Mouse (Mus musculus): ENCODE measurements around the gene Eps8l2. TPM values are rescaled to one million over a fixed set of nuclear protein-coding genes. Genes with fewer than 3 reads are reported as not detected.

Eps8l2 gene
- total RNA-seq, 2 experiments from 2014 or later: 3.6 to 5.3 TPM

DNA sequence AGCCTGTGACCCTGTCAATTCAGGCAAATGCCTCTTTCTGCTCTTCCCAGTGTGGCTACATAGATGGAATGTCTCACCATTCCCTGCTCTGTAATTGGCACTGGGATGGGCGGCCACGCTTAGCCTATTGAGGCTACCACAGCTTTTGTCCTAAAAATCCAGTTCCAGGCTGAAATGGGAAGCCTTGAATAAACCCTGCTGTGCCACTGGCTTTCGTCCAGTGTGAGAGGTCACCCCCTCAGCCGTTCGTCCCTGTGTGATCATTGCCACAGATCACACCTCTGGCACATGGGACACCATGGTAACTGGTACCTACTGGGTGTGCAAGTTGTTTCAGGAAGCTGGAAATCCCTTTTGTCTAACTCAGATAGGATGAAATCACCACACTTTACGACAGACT, 34.9 kb downstream of the Eps8l2 start:
- TF ChIP-seq CTCF (IDR thresholded peaks at IDR 0.05): no peak
- intact Hi-C loops (cut with DNase I): no loop called here
- Histone ChIP-seq H3K4me3 (no peak overlapping the region), H3K27ac (no peak overlapping the region)
- no peak for DNase-seq (ENCODE audit: extremely low spot score in 1 of 2, low spot score in 2 of 2)

DNA sequence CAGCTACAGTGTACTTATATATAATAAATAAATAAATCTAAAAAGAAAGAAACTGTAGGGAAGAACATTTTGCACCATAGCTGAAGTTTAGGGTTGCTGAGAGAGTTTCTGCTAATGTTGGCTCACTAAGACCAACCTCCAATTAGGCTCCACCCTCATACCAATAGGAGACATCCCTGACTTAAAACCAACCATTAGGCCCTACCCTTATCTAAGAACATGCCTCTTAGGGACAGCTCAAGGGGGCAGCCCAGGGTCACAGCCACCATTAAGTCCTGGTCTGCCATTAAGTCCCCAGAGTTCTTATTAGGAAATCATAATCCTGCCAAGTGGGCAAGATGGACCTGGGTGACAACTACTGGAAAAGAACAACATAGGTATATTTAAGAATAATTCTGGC, 35.7 kb downstream of the Eps8l2 start:
- TF ChIP-seq CTCF (IDR thresholded peaks at IDR 0.05): no peak
- Histone ChIP-seq H3K27ac (no peak overlapping the region), H3K4me3 (no peak overlapping the region)
- intact Hi-C loops (cut with DNase I): no loop called here
- DNase-seq (ENCODE audit: extremely low spot score in 1 of 2, low spot score in 2 of 2): no peak

DNA sequence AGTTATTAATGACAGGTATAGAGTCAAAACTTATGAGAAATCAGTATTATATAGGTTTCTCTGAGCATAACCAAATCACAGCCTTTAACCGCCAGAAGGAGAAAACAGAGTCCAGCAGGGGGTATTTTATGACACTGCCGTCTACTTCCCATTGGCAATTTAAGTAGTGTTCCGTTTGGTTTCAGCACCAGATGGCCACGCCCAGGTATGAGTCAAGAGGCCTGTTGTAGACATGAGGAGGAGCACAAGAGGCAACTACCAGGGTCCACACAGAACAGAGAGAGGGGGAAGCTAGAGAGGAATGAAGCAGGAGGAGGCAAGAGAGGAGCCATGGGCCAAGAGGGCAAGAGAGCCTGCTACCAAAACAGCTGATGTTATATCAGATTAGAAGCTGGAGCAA, 40.9 kb downstream of the Eps8l2 start:
- intact Hi-C loops (cut with DNase I): no loop called here
- no peak for DNase-seq (ENCODE audit: extremely low spot score in 1 of 2, low spot score in 2 of 2)
- Histone ChIP-seq H3K27ac (no peak overlapping the region), H3K4me3 (no peak overlapping the region)
- TF ChIP-seq CTCF (IDR thresholded peaks at IDR 0.05): no peak

DNA sequence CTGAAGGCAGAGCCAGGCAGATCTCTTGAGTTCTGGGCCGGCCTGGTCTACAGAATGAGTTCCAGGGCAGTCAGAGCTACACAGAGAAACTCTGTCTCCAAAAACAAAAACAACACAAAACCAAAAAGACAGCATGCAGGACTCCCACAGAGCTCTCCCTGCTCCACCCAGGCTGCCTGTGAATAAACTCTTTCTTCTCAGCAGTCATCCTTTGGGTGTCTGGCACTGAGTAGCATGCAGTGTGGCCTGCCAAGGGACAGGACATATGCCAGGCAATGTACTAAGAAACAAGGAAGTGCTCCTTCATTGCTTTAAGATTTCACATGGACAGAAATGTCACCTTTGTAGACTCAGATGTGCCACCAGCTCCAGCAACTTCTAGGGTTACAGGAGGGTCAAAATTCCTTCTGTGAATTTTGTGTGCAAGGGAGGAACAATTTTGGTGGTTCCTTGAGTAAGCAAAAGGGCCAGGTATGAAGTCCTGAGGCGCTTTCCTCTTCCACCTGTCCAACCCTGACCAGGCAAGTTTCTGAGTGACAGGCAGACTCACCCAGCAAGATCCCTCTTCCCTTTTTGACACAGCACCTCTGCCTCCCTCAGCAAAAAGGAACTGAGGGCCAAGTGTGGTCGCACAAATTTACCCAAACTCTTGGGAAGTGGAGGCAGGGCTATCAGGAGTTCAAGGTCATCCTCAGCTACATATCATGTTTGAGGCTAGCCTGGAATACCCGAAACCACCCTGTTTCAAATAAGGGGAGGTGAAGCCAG, 42.6 kb downstream of the Eps8l2 start:
- DNase-seq (ENCODE audit: extremely low spot score in 1 of 2, low spot score in 2 of 2): no peak
- TF ChIP-seq CTCF (IDR thresholded peaks at IDR 0.05): no peak
- Histone ChIP-seq H3K4me3 (no peak overlapping the region), H3K27ac (peak overlapping the region; percentile 32; the same call in 1 of the 2 replicates)
- intact Hi-C loops (cut with DNase I): no loop called here

DNA sequence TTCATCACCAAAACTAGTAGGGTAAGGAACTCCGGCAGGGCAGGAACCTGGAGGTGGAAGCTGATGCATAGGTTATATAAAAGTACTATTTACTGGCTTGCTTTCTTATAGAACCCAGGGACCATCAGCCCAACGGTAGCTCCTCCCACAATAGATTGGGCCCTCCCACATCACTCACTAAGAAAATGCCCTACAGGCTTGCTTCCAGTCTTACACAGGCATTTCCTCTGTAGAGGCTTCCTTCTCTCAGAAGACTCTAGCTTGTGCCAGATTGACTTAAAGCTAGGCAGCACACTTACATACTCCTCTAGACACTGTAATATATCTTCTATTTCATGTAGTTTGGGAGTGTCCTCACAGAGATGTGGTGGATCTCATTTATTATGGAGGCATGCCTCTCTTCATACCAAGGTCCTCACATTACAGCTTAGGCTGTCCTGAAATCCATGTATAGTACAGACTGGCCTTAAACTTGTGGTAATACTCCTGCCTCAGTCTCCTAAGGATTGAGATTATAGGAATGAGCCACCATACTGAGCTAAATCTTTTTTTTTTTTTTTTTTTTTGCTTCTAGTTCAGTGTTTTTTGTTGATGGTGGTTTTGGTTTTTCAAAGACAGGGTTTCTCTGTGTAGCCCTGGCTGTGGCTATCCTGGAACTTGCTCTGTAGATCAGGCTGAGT, 49.3 kb downstream of the Eps8l2 start:
- no peak for DNase-seq (ENCODE audit: extremely low spot score in 1 of 2, low spot score in 2 of 2)
- no peak overlapping the region for H3K4me3 ChIP-seq
- intact Hi-C loops (cut with DNase I): no loop called here
- no peak overlapping the region for H3K27ac ChIP-seq
- TF ChIP-seq CTCF (IDR thresholded peaks at IDR 0.05): no peak

DNA sequence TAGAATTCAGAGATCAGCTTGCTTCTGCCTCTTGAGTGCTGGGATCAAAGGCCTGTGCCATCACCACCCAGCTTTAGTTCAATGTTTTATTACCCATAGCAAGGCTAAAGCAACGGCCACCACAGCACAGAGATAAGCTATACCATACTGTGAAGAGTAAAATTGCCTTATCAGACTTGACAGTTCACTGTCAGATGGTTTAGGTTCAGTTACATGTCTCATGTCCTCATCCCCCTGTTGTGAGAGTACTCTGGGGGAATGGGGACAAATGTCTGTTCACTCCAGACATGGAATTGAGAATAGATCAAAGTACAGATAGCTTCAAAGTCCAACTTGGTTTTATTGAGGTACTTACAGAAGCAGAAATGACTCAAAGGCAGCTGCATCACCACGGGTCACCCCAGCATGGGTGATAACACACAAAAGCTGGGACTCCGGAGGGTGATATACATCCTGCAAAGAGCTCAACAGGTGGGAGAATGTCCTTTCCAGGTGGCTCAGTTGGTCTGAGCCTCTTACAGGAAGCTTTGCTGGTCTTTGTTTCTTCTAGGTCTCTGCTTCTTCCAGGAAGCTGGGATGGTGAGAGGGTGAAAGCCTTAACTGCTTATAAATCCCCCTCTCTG, 49.9 kb downstream of the Eps8l2 start:
- no peak for DNase-seq (ENCODE audit: extremely low spot score in 1 of 2, low spot score in 2 of 2)
- intact Hi-C loops (cut with DNase I): no loop called here
- Histone ChIP-seq H3K27ac (no peak overlapping the region), H3K4me3 (no peak overlapping the region)
- no peak for TF ChIP-seq CTCF (IDR thresholded peaks at IDR 0.05)

DNA sequence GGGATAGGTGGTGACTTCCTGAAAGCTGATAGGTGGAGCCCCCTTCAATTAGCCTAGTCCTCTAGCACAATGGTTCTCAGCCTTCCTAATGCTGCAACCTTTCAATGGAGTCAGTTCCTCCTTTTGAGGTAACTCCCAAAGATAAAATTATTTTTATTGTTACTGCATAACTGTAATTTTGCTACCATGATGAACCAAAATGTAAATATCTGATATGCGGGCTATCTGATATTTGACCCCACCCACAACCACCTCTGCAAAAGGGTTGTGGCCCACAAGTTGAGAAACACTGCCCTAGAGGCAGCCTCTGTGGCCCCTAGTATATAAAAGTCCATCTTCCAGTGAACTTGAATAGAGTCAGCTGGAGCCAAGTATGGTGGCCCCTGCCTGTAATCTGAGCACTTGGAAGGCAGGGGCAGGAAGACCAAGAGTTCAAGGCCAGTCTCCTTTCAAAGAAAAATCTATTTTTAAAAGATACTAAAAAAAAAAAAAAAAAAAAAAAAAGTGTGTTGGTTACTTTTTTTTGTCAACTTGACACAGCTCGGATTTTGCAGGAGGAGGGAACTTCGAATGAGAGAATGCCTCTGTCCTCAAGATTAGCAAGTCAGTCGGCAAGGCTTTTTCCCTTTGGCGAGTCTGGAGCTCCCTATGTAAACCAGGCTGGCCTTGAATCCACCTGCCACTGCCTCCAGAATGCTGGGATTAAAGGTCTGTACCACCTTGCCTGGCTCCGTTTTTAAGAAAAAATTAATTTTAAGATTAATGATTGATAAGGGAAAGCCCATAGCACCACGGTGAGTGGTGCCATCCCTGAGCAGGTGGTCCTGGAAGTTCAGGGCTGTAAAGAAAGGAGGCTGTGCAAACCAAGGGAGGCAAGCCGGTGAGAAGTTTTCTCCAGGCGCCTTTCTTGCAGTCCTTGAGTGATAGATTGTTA, 51.9 kb downstream of the Eps8l2 start:
- no peak overlapping the region for H3K27ac ChIP-seq
- intact Hi-C loops (cut with DNase I): loop anchor here (5.0 kb wide), 1 partner anchor 63 kb away; the partner anchor contains the start of genes Deaf1 and Tmem80
- DNase-seq (ENCODE audit: extremely low spot score in 1 of 2, low spot score in 2 of 2): no peak
- H3K4me3 ChIP-seq: no peak overlapping the region
- no peak for TF ChIP-seq CTCF (IDR thresholded peaks at IDR 0.05)

DNA sequence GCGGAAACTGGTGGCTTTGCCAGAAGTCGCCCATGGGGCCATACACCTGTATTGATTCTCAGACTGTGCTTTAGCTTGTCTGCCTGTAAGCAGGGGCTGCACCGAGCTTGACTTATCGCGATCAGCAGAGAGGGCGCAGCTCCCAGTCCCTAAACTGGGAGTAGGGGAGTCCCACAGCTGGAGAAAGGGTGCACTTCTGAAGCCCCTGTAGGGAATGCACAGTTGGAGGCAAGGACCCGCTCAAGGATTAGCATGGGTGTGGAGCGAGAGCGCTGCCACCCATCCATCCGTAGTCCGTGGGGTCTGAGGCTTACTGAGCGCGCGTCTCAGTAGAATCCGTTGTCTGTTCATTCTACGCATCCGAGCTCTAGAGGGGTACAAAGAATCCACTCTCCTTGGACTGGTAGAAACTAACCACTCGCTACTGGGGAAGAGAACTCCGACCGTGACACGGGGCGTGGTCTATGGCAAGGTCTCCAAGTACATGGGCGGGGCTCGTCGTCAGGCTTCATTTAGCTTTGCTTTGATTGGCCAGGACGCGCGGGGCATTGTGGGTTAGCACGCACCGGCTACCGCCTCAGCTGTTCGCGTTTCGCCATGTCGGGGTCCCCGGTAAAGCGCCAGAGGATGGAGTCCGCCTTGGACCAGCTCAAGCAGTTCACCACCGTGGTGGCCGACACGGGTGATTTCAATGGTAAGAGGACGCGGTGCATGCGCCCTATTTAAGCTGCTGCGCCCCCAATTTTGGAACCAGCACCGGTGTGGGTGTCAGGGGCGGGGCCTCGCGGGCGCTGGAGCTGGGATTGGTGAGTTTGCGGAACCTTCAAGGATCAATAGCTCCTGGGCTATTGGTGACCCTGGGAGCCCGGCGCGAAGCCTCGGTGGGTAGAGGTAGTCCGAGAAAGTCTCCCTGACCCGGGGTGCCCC, 53.2 kb downstream of the Eps8l2 start, which contains the start of gene Taldo1:
Gene Taldo1, plus strand, starts transcription at position 575 of the 927 bp plus-strand sequence.
- intact Hi-C loops (cut with DNase I): loop anchor here (5.0 kb wide), 1 partner anchor 65 kb away; the partner anchor contains the start of genes Deaf1 and Tmem80
- peak; percentile 94 to 95 for DNase-seq (ENCODE audit: extremely low spot score in 1 of 2, low spot score in 2 of 2)
- H3K27ac ChIP-seq: peak within 1 kb of the TSS; percentile 83
- H3K4me3 ChIP-seq: peak within 1 kb of the TSS; percentile 82
- TF ChIP-seq CTCF (IDR thresholded peaks at IDR 0.05): no peak

DNA sequence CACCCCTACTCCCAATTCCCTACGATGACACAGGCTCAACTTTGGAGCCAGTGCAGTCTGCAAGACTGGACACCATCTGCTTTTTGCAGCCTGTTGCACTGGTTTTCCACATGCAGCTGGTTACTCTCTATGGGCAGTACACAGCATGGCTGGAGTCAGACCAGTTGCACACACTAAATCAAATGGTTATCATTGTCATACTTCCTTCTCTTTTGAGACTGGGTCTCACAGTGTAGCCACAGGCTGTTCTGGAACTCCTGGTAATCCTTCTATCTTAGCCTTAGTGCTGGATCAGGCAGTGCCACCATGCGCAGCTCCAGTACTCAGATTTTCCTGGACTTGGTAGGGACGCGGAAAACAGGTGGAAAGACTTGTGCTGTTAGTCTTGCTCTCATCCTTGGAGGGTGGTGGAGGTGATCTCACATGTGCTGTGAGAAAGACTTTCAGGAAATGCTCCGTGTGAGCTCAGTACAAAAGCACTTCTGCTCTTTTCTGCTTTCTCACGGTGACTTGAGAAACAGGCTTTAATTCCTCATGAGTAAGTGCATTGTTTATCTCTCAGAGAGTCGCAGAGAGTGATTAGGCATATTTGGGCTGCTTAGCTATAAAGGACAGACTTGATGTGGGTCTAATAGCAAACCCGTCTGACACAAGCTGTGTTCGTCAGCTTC, 54.0 kb downstream of the Eps8l2 start:
- intact Hi-C loops (cut with DNase I): loop anchor here (5.0 kb wide), 1 partner anchor 65 kb away; the partner anchor contains the start of genes Deaf1 and Tmem80
- no peak for TF ChIP-seq CTCF (IDR thresholded peaks at IDR 0.05)
- Histone ChIP-seq H3K4me3 (peak overlapping the region; percentile 82), H3K27ac (peak overlapping the region; percentile 83)
- DNase-seq (ENCODE audit: extremely low spot score in 1 of 2, low spot score in 2 of 2): no peak

DNA sequence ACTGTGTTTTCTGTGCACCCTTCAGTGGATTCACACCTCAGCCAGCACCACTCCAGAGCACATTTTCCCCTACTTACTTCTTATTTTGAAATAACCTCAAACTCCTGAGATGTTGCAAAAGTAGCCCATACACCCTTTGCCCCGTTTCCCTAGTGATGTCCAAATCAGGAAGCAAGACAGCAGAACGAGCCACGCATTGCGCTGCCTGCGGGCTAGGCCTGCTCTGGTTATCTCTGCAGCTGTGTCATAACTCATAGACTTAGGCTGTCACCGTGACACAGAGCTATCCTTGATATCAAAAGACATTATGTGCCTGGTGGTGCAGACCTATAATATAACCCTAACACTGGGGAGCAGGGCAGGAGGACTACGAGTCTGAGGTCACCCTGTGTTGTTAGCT, 55.5 kb downstream of the Eps8l2 start:
- H3K4me3 ChIP-seq: no peak overlapping the region
- no peak for TF ChIP-seq CTCF (IDR thresholded peaks at IDR 0.05)
- no peak overlapping the region for H3K27ac ChIP-seq
- intact Hi-C loops (cut with DNase I): loop anchor here (5.0 kb wide), 1 partner anchor 67 kb away; the partner anchor contains the start of genes Deaf1 and Tmem80
- DNase-seq (ENCODE audit: extremely low spot score in 1 of 2, low spot score in 2 of 2): no peak

Measured in left cerebral cortex, adult 2 months (tissue).